Mouse (Mus musculus): Measurements from ENCODE around the gene Rnf10. TPM values are rescaled to one million over a fixed set of nuclear protein-coding genes. Genes with fewer than 3 reads are reported as not detected.

Rnf10 gene
- polyA plus RNA-seq, 1 experiment: 220 TPM

GRCm38 (mm10) chr5:115194626-115195221 lies 78.0 kb downstream of the Rnf10 start:
- Histone ChIP-seq H3ac (ENCODE audit: control insufficient read depth, insufficient read length) (no peak overlapping the region), H3K4me2 (ENCODE audit: low read depth) (no peak overlapping the region), H3K27me3 (ENCODE audit: control insufficient read depth, insufficient read depth, insufficient read length) (peaks cover 61% of the 10 kb centered on the region), H3K4me3 (no peak overlapping the region), H3K79me2 (ENCODE audit: control insufficient read depth, insufficient read depth) (no peaks in the 10 kb centered on the region), H3K36me3 (ENCODE audit: control insufficient read depth, insufficient read depth) (no peaks in the 10 kb centered on the region)
- TF ChIP-seq MYOG (IDR thresholded peaks at IDR 0.05; ENCODE audit: control insufficient read depth in 1 of 3, insufficient read depth in 1 of 3, insufficient read length in 2 of 3, low read depth in 2 of 3) (no peak), E2F4 (IDR thresholded peaks at IDR 0.05; ENCODE audit: insufficient read depth) (no peak), SRF (IDR thresholded peaks at IDR 0.05; ENCODE audit: control insufficient read depth, insufficient read length, low read depth) (no peak), USF1 (IDR thresholded peaks at IDR 0.05; ENCODE audit: low read depth) (no peak), REST (IDR thresholded peaks at IDR 0.05; ENCODE audit: insufficient read depth, insufficient read length) (no peak), POLR2A (IDR thresholded peaks at IDR 0.05; ENCODE audit: insufficient read length, low read depth) (no peak), POLR2AphosphoS2 (IDR thresholded peaks at IDR 0.05; ENCODE audit: insufficient read length, low read depth) (no peak), MYOD1 (IDR thresholded peaks at IDR 0.05; ENCODE audit: control insufficient read depth in 1 of 3, insufficient read length in 2 of 3, low read depth in 2 of 3) (no peak), MAX (IDR thresholded peaks at IDR 0.05; ENCODE audit: low read depth) (no peak), TCF3 (IDR thresholded peaks at IDR 0.05; ENCODE audit: insufficient read length, low read depth) (no peak), TCF12 (IDR thresholded peaks at IDR 0.05; ENCODE audit: insufficient read depth, poor library complexity, severe bottlenecking) (no peak), CEBPB (IDR thresholded peaks at IDR 0.05; ENCODE audit: insufficient read depth, poor library complexity, severe bottlenecking) (no peak)

- TF ChIP-seq E2F4 (IDR thresholded peaks at IDR 0.05; ENCODE audit: insufficient read depth) (no peak), USF1 (IDR thresholded peaks at IDR 0.05; ENCODE audit: low read depth) (no peak), MYOG (IDR thresholded peaks at IDR 0.05; ENCODE audit: control insufficient read depth in 1 of 3, insufficient read depth in 1 of 3, insufficient read length in 2 of 3, low read depth in 2 of 3) (no peak), POLR2AphosphoS2 (IDR thresholded peaks at IDR 0.05; ENCODE audit: insufficient read length, low read depth) (no peak), MAX (IDR thresholded peaks at IDR 0.05; ENCODE audit: low read depth) (no peak), SRF (IDR thresholded peaks at IDR 0.05; ENCODE audit: control insufficient read depth, insufficient read length, low read depth) (no peak), TCF3 (IDR thresholded peaks at IDR 0.05; ENCODE audit: insufficient read length, low read depth) (no peak), MYOD1 (IDR thresholded peaks at IDR 0.05; ENCODE audit: control insufficient read depth in 1 of 3, insufficient read length in 2 of 3, low read depth in 2 of 3) (no peak), CEBPB (IDR thresholded peaks at IDR 0.05; ENCODE audit: insufficient read depth, poor library complexity, severe bottlenecking) (no peak), TCF12 (IDR thresholded peaks at IDR 0.05; ENCODE audit: insufficient read depth, poor library complexity, severe bottlenecking) (no peak), REST (IDR thresholded peaks at IDR 0.05; ENCODE audit: insufficient read depth, insufficient read length) (no peak), POLR2A (IDR thresholded peaks at IDR 0.05; ENCODE audit: insufficient read length, low read depth) (no peak)
- Histone ChIP-seq H3K4me3 (no peak within 1 kb of the TSS), H3K27me3 (ENCODE audit: control insufficient read depth, insufficient read depth, insufficient read length) (peaks cover 61% of the 10 kb centered on the region)
Measured at GRCm38 (mm10) chr5:115193669-115194625, 78.8 kb downstream of the Rnf10 start, which contains the start of gene Cabp1. Cabp1 (minus strand) TSS chr5:115194381.

GRCm38 (mm10) chr5:115193226-115193625 lies 79.5 kb downstream of the Rnf10 start:
- no peak for TF ChIP-seq SRF (IDR thresholded peaks at IDR 0.05; ENCODE audit: control insufficient read depth, insufficient read length, low read depth)
- TF ChIP-seq POLR2A (IDR thresholded peaks at IDR 0.05; ENCODE audit: insufficient read length, low read depth): no peak
- no peak for TF ChIP-seq USF1 (IDR thresholded peaks at IDR 0.05; ENCODE audit: low read depth)
- no peak for TF ChIP-seq E2F4 (IDR thresholded peaks at IDR 0.05; ENCODE audit: insufficient read depth)
- peak; percentile 82 for TF ChIP-seq REST (IDR thresholded peaks at IDR 0.05; ENCODE audit: insufficient read depth, insufficient read length)
- Histone ChIP-seq H3K36me3 (ENCODE audit: control insufficient read depth, insufficient read depth) (no peaks in the 10 kb centered on the region), H3K27me3 (ENCODE audit: control insufficient read depth, insufficient read depth, insufficient read length) (peaks cover 61% of the 10 kb centered on the region), H3K4me3 (no peak overlapping the region), H3ac (ENCODE audit: control insufficient read depth, insufficient read length) (no peak overlapping the region), H3K79me2 (ENCODE audit: control insufficient read depth, insufficient read depth) (no peaks in the 10 kb centered on the region), H3K4me2 (ENCODE audit: low read depth) (peak overlapping the region; percentile 24)

More at GRCm38 (mm10) chr5:115193669-115194625, 78.8 kb downstream of the Rnf10 start, which contains the start of gene Cabp1:
- H3ac ChIP-seq (ENCODE audit: control insufficient read depth, insufficient read length): no peak within 1 kb of the TSS
- peak within 1 kb of the TSS; percentile 24 for H3K4me2 ChIP-seq (ENCODE audit: low read depth)
- H3K79me2 ChIP-seq (ENCODE audit: control insufficient read depth, insufficient read depth): no peaks in the 10 kb centered on the region
- no peaks in the 10 kb centered on the region for H3K36me3 ChIP-seq (ENCODE audit: control insufficient read depth, insufficient read depth)

- Histone ChIP-seq H3K4me3 (no peak overlapping the region), H3K4me2 (ENCODE audit: low read depth) (peak overlapping the region; percentile 18)
Measured at GRCm38 (mm10) chr5:115192828-115193195, 79.9 kb downstream of the Rnf10 start.

More at GRCm38 (mm10) chr5:115192828-115193195, 79.9 kb downstream of the Rnf10 start:
- no peak for TF ChIP-seq POLR2A (IDR thresholded peaks at IDR 0.05; ENCODE audit: insufficient read length, low read depth)
- TF ChIP-seq MYOD1 (IDR thresholded peaks at IDR 0.05; ENCODE audit: control insufficient read depth in 1 of 3, insufficient read length in 2 of 3, low read depth in 2 of 3): no peak
- TF ChIP-seq TCF3 (IDR thresholded peaks at IDR 0.05; ENCODE audit: insufficient read length, low read depth): no peak
- no peak for TF ChIP-seq MYOG (IDR thresholded peaks at IDR 0.05; ENCODE audit: control insufficient read depth in 1 of 3, insufficient read depth in 1 of 3, insufficient read length in 2 of 3, low read depth in 2 of 3)
- no peak for TF ChIP-seq E2F4 (IDR thresholded peaks at IDR 0.05; ENCODE audit: insufficient read depth)
- no peak for TF ChIP-seq SRF (IDR thresholded peaks at IDR 0.05; ENCODE audit: control insufficient read depth, insufficient read length, low read depth)
- no peak for TF ChIP-seq POLR2AphosphoS2 (IDR thresholded peaks at IDR 0.05; ENCODE audit: insufficient read length, low read depth)
- no peak for TF ChIP-seq TCF12 (IDR thresholded peaks at IDR 0.05; ENCODE audit: insufficient read depth, poor library complexity, severe bottlenecking)
- no peak for TF ChIP-seq CEBPB (IDR thresholded peaks at IDR 0.05; ENCODE audit: insufficient read depth, poor library complexity, severe bottlenecking)
- no peak for TF ChIP-seq USF1 (IDR thresholded peaks at IDR 0.05; ENCODE audit: low read depth)
- no peak for TF ChIP-seq REST (IDR thresholded peaks at IDR 0.05; ENCODE audit: insufficient read depth, insufficient read length)
- no peak for TF ChIP-seq MAX (IDR thresholded peaks at IDR 0.05; ENCODE audit: low read depth)
- peaks cover 61% of the 10 kb centered on the region for H3K27me3 ChIP-seq (ENCODE audit: control insufficient read depth, insufficient read depth, insufficient read length)
- H3ac ChIP-seq (ENCODE audit: control insufficient read depth, insufficient read length): no peak overlapping the region
- no peaks in the 10 kb centered on the region for H3K36me3 ChIP-seq (ENCODE audit: control insufficient read depth, insufficient read depth)
- no peaks in the 10 kb centered on the region for H3K79me2 ChIP-seq (ENCODE audit: control insufficient read depth, insufficient read depth)

Data from myocyte (in vitro differentiated cells).